Mouse (Mus musculus) megakaryocyte, embryonic 14.5 days (primary cell): ENCODE measurements around the gene Scfd2.

Experiments used
- FLI1 ChIP-seq: IDR thresholded peaks from 2 replicates; pipeline ENCODE4 v1.6.1; 2012; ENCODE audit warnings: low read length, inconsistent platforms, mixed read lengths
- GATA1 ChIP-seq: IDR thresholded peaks from 3 replicates; pipeline ENCODE4 v1.6.1; 2012; ENCODE audit warnings: mixed read lengths, low read length, inconsistent platforms, borderline replicate concordance

- TF ChIP-seq GATA1: no peak
- TF ChIP-seq FLI1: no peak
These were observed 372.5 kb downstream of the Scfd2 start for GRCm38 (mm10) chr5:74158929-74159632.
